Mouse (Mus musculus) stomach, postnatal 0 days (tissue): ENCODE results near the gene Pacs2. TPM values are rescaled to one million over a fixed set of nuclear protein-coding genes. Genes with fewer than 3 reads are reported as not detected.

Experiments
- ATAC-seq: fragments of 200-750 bp; cut with Nextera tagmentation; 2 replicates; pipeline ENCODE4 v1.8.0; 2017; ENCODE audit not compliant: low FRiP score, low TSS enrichment
- DNase-seq: peaks from one replicate; pipeline ENCODE4 v3.0.0-alpha.2; 2016; ENCODE audit warnings: low spot score
- H3K27ac ChIP-seq: fragments of 300-500 bp; sonication (generic); replicated peaks from 2 replicates; pipeline ENCODE4 v1.5.1; 2014; ENCODE audit warnings: mild to moderate bottlenecking, control low read depth
- H3K27me3 ChIP-seq: fragments of 300-500 bp; sonication (generic); 2 replicates; pipeline ENCODE4 v1.6.1; 2014; ENCODE audit warnings: low read length; ENCODE audit not compliant: control insufficient read depth, insufficient read depth
- H3K36me3 ChIP-seq: fragments of 300-500 bp; sonication (generic); 2 replicates; pipeline ENCODE4 v1.6.1; 2014; ENCODE audit warnings: low read length, mixed read lengths; ENCODE audit not compliant: control insufficient read depth, insufficient read depth
- H3K4me1 ChIP-seq: fragments of 300-500 bp; sonication (generic); replicated peaks from 2 replicates; pipeline ENCODE4 v1.6.1; 2014; ENCODE audit warnings: antibody characterized with exemption; ENCODE audit not compliant: control insufficient read depth, insufficient read depth
- H3K4me2 ChIP-seq: fragments of 300-500 bp; sonication (generic); replicated peaks from 2 replicates; pipeline ENCODE4 v1.6.1; 2014; ENCODE audit warnings: low read depth, mild to moderate bottlenecking, control low read depth, moderate library complexity
- H3K4me3 ChIP-seq: fragments of 300-500 bp; sonication (generic); 2 replicates; pipeline ENCODE4 v1.5.1; 2014; ENCODE audit warnings: low read depth, low read length, control low read depth
- H3K9ac ChIP-seq: fragments of 300-500 bp; sonication (generic); 2 replicates; pipeline ENCODE4 v1.6.1; 2014; ENCODE audit warnings: mild to moderate bottlenecking, low read length, control low read depth, mixed read lengths
- H3K9me3 ChIP-seq: fragments of 300-500 bp; sonication (generic); 2 replicates; pipeline ENCODE4 v1.6.1; 2016; ENCODE audit warnings: low read length; ENCODE audit not compliant: control insufficient read depth
- CTCF ChIP-seq: IDR thresholded peaks from 2 replicates; pipeline ENCODE4 v1.5.1; 2016; ENCODE audit warnings: antibody characterized with exemption, low read depth, mild to moderate bottlenecking, moderate library complexity
- EP300 ChIP-seq: optimal IDR thresholded peaks from 2 replicates; pipeline ENCODE3; 2016; ENCODE audit warnings: antibody characterized with exemption
- WGBS: fragments of 180-500 bp; shearing (Covaris S2); extraction: QIAGEN DNeasy Blood & Tissue Kit; methylation state at CpG from one replicate; pipeline ENCODE4 v1.1.7; 2014; 5-methylcytosine and 5-hydroxymethylcytosine counted together
- polyA plus RNA-seq: library from polyadenylated mRNA; unstranded; fragments of >200 nt; fragmentation: Nextera tagmentation; extraction: Ambion mirVana; gene quantifications from 2 replicates; pipeline ENCODE4 v1.2.1, GENCODE M21; 2015

The Pacs2 gene
- polyA plus RNA-seq, 1 experiment from 2014 or later = 4.1 TPM

DNA sequence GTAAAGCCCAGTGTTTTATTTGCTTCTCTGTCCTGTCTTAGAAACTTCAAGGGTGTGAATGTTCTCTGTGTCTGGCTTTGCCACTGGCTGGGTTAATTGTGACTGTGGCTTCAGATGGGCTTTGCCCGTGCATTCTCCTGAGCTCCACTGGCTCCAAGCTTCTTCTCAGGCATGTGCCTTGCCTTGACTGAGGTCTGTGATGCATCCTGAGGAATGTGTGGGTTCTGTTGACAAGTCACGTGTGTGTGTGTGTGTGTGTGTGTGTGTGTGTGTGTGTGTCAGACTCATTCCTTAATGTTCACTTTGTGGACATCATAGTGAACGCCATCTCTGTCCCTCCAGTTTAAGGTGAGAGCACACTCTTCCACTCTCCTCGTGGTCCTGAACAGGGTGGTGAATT lies 4.5 kb downstream of the Pacs2 start:
- Histone ChIP-seq H3K27me3 (no peaks in the 10 kb centered on the region), H3K27ac (no peak overlapping the region), H3K9me3 (no peaks in the 10 kb centered on the region), H3K4me1 (0 out of 2 replicates have a peak, but pooled peaks cover 6% of the 10 kb centered on the region), H3K36me3 (0 out of 2 replicates have a peak, but pooled peaks cover 4% of the 10 kb centered on the region), H3K4me2 (no peak overlapping the region), H3K9ac (no peak overlapping the region), H3K4me3 (no peak overlapping the region)
- 69% methylated on average over 4 of the region's 4 CpGs for WGBS
- DNase-seq (no peak), ATAC-seq (no peak)
- TF ChIP-seq CTCF = no peak
- TF ChIP-seq EP300 = no peak

DNA sequence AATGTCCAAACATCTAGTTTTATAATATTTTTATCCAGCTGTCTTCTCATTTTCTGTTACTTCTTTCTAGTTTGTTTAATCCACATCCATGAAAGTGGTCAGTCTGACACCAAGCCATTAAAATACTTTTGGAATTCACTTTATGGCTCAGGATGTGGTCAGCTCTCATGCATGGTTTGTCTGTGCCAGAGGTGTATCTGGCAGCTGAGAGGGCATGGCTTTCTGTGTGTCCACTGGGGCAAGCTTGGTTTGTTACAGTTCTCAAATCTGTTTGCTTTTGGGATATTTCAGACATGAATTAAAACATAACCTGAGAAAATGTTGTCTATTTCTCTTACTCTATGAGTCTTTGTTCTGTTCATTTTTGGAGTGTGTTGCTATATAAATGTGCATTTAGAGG lies 7.2 kb downstream of the Pacs2 start:
- H3K27ac ChIP-seq = no peak overlapping the region
- no peaks in the 10 kb centered on the region for H3K4me1 ChIP-seq
- no peak overlapping the region for H3K9ac ChIP-seq
- ATAC-seq (no peak), DNase-seq (no peak)
- 0 out of 2 replicates have a peak, but pooled peaks cover 4% of the 10 kb centered on the region for H3K36me3 ChIP-seq
- no peak overlapping the region for H3K4me2 ChIP-seq
- H3K27me3 ChIP-seq = no peaks in the 10 kb centered on the region
- H3K4me3 ChIP-seq = no peak overlapping the region
- no peaks in the 10 kb centered on the region for H3K9me3 ChIP-seq
- TF ChIP-seq CTCF = no peak
- no peak for TF ChIP-seq EP300

DNA sequence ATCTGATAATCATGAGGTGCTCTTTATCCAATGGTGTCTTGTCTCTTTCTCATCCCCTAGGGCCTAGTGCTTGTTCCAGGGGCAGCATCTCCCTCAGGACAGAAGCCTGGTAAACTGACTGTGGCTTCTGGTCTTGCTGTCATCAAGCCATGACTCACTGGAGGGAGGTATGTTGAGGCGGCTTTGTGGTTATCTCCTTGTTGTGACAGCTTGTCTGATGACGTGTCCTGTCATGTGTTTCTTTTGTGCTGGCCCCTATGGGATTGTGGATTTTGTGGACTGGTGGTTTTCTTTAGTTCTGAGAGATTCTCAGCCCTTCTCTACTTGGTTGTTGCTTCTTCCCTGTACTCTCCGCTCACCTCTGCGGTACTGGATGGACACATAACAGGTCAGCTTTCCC lies 8.8 kb downstream of the Pacs2 start:
- no peak overlapping the region for H3K9ac ChIP-seq
- H3K9me3 ChIP-seq = no peaks in the 10 kb centered on the region
- H3K27ac ChIP-seq = no peak overlapping the region
- TF ChIP-seq EP300 = no peak
- TF ChIP-seq CTCF = no peak
- 75% methylated on average over 4 of the region's 4 CpGs for WGBS
- DNase-seq (no peak), ATAC-seq (no peak)
- no peaks in the 10 kb centered on the region for H3K27me3 ChIP-seq
- H3K36me3 ChIP-seq = peaks cover 4% of the 10 kb centered on the region; the same call in 1 of the 2 replicates
- no peak overlapping the region for H3K4me2 ChIP-seq
- no peaks in the 10 kb centered on the region for H3K4me1 ChIP-seq
- H3K4me3 ChIP-seq = no peak overlapping the region

DNA sequence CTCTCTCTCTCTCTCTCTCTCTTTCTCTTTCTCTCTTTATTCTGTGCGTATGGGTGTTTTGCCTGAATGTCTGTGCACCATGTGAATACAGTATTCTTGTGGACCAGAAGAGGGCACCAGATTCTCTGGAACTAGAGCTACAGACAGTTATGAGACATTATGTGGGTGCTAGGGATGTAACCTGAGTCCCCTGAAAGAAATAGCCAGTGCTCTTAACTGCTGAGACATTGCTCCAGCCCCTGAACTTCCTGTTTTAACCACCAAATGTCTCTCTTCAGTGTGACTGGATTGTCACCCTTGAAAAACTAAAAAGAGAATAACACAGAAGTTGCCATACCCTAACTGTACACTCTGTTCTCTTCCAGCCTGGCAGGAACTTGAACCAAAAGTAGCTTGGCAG lies 12.2 kb downstream of the Pacs2 start:
- no peaks in the 10 kb centered on the region for H3K9me3 ChIP-seq
- TF ChIP-seq EP300 (no peak), CTCF (peak; percentile 36)

DNA sequence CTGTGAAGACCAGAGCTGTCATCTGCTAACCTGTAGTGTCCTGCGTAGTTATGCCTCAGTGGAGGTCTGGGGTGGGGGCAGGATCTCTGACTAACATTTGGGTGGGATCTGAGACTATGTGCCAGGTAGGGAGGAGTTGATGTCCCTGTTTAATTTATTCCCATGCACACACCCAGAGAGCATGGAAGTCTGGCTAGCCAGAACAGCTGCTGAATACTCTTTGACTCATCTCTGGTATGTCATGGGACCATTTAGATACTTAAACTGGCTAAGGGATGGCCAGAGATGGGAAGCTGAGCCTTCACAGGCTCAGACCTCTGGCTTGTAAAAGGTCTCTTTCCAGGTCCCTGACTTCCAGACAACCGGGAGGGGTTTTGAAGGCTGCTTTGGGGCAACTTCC lies 13.2 kb downstream of the Pacs2 start:
- H3K4me2 ChIP-seq = no peak overlapping the region
- 85% methylated on average over 2 of the region's 2 CpGs for WGBS
- H3K9ac ChIP-seq = no peak overlapping the region
- no peak overlapping the region; the same call in 1 of the 2 replicates for H3K27ac ChIP-seq
- no peaks in the 10 kb centered on the region for H3K27me3 ChIP-seq
- no peak for TF ChIP-seq CTCF
- TF ChIP-seq EP300 = no peak
- ATAC-seq (no peak), DNase-seq (no peak)
- H3K4me3 ChIP-seq = no peak overlapping the region
- no peaks in the 10 kb centered on the region for H3K9me3 ChIP-seq
- no peaks in the 10 kb centered on the region for H3K4me1 ChIP-seq
- no peaks in the 10 kb centered on the region; the same call in 1 of the 2 replicates for H3K36me3 ChIP-seq

More for the DNA sequence above, 12.2 kb downstream of the Pacs2 start:
- H3K9ac ChIP-seq = no peak overlapping the region
- H3K4me1 ChIP-seq = no peaks in the 10 kb centered on the region
- no peaks in the 10 kb centered on the region for H3K27me3 ChIP-seq
- no peaks in the 10 kb centered on the region; the same call in 1 of the 2 replicates for H3K36me3 ChIP-seq
- no peak for DNase-seq
- ATAC-seq = no peak
- no peak overlapping the region for H3K4me2 ChIP-seq
- H3K4me3 ChIP-seq = no peak overlapping the region
- no peak overlapping the region for H3K27ac ChIP-seq
- WGBS = 100% methylated on average over 1 of the region's 1 CpGs

DNA sequence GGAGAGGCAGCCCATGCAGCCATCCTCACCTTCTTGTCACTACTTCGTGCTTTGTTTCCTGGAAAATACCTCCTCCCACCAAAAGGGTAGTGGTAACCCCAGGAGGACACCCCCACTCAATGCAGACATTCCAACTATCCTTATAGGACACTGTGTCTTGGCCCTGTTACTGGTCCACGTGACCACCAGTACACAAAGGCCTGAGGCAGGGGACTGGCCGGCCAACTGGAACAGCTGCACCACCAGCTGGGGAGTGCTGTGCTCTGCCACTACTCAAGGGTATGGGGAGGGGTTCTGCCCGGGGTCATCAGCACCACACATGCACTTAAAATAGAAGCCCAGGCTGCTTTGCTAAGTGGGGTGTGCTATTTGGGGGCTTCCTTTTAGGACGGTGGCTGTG lies 13.8 kb downstream of the Pacs2 start:
- Histone ChIP-seq H3K9ac (no peak overlapping the region), H3K4me3 (no peak overlapping the region), H3K36me3 (no peaks in the 10 kb centered on the region; the same call in 1 of the 2 replicates), H3K4me1 (no peaks in the 10 kb centered on the region), H3K27me3 (no peaks in the 10 kb centered on the region), H3K27ac (no peak overlapping the region; the same call in 1 of the 2 replicates), H3K4me2 (no peak overlapping the region), H3K9me3 (no peaks in the 10 kb centered on the region)
- WGBS = 67% methylated on average over 5 of the region's 5 CpGs
- ATAC-seq (peak; percentile 36; the same call in 1 of the 2 replicates), DNase-seq (no peak)
- TF ChIP-seq CTCF (no peak), EP300 (no peak)
